Mouse (Mus musculus): ENCODE data around the gene Gm45140.

- no peak for TF ChIP-seq CTCF (IDR thresholded peaks at IDR 0.05)
- no peak for TF ChIP-seq EP300 (IDR thresholded peaks at IDR 0.05)
These were observed 44.7 kb downstream of the Gm45140 start for GRCm38 (mm10) chr6:87790779-87791480.
